Mouse (Mus musculus) embryonic facial prominence, embryonic 10.5 days (tissue): ENCODE measurements around the gene Ptger4. TPM values are rescaled to one million over a fixed set of nuclear protein-coding genes. Genes with fewer than 3 reads are reported as not detected.
"Not testable (repeated sequence)": the region's sequence is repeated elsewhere in the genome, so short reads cannot be mapped to it uniquely, and the experiment has no call there.

ENCODE experiments used
- DNase-seq: peaks from one replicate; pipeline ENCODE4 v3.0.0-alpha.2; 2017; ENCODE audit warnings: low spot score
- H3K27ac ChIP-seq: fragments of 300-500 bp; sonication (generic); replicated peaks from 2 replicates; pipeline ENCODE4 v1.5.1; 2016; ENCODE audit warnings: mild to moderate bottlenecking
- H3K27me3 ChIP-seq: fragments of 300-500 bp; sonication (generic); replicated peaks from 2 replicates; pipeline ENCODE4 v1.6.1; 2016; ENCODE audit warnings: low read depth, mild to moderate bottlenecking; ENCODE audit not compliant: poor library complexity, severe bottlenecking
- H3K36me3 ChIP-seq: fragments of 300-500 bp; sonication (generic); replicated peaks from 2 replicates; pipeline ENCODE4 v1.6.1; 2016; ENCODE audit warnings: mild to moderate bottlenecking, moderate library complexity
- H3K4me1 ChIP-seq: fragments of 300-500 bp; sonication (generic); 2 replicates; pipeline ENCODE4 v1.6.1; 2016
- H3K4me3 ChIP-seq: fragments of 300-500 bp; sonication (generic); 2 replicates; pipeline ENCODE4 v1.5.1; 2016; ENCODE audit warnings: mild to moderate bottlenecking, moderate library complexity
- H3K9me3 ChIP-seq: fragments of 300-500 bp; sonication (generic); 2 replicates; pipeline ENCODE4 v1.6.1; 2016; ENCODE audit warnings: mild to moderate bottlenecking
- WGBS: fragments of 180-500 bp; shearing (Covaris S2); methylation state at CpG from one replicate; pipeline ENCODE4 v1.1.7; 2016; 5-methylcytosine and 5-hydroxymethylcytosine counted together
- polyA plus RNA-seq: library from polyadenylated mRNA; unstranded; fragments of >200 nt; fragmentation: Nextera tagmentation; extraction: Ambion mirVana; gene quantifications from 2 replicates; pipeline ENCODE4 v1.2.1, GENCODE M21; 2016

Gene Ptger4
- polyA plus RNA-seq, 1 experiment from 2014 or later = 1.00 TPM

DNA sequence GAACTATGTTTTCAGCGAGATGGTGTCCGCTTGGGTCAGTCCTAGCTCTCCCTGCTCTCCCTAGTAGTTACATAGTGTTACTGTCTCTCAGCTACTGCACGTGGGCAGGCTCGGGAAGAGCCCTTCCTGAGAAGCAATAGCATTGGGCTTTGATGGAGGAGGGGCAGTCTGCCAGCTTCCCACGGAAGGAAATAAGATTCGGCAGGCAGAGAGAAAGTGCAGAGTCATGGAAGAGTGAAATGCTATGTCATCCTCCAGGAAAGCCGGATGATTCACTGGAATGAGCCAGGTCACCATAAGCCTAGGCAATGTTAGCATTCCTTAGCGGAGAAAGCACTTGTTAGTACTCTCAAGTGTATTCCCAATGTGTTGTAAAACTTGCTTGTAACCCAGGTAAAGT is 8.5 kb downstream of the Ptger4 start:
- WGBS = 49% methylated on average over 8 of the region's 8 CpGs
- H3K4me3 ChIP-seq = no peak overlapping the region
- H3K36me3 ChIP-seq = no peaks in the 10 kb centered on the region
- peak; percentile 16 for DNase-seq
- no peaks in the 10 kb centered on the region for H3K9me3 ChIP-seq
- no peak overlapping the region for H3K27ac ChIP-seq
- peaks cover 9% of the 10 kb centered on the region for H3K27me3 ChIP-seq
- H3K4me1 ChIP-seq = peaks cover 5% of the 10 kb centered on the region; the same call in 1 of the 2 replicates

DNA sequence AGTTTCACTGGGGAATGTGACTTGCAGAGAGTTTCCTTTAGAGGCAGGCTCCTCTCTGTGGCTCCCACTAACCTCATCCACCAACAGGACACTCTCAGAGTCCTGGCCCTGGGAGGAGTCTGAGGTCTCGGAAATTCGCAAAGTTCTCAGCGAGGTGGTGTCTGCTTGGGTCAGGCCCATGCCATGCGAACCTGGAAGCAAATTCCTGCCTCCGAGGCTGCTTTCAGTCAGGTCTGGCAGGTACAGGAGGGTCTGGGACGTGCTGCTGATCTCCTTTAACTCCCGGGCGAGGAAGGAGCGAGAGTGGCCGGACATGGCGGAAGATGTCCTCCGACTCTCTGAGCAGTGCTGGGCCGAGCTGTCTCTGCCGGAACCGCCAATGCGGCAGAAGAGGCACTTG is 9.3 kb downstream of the Ptger4 start:
- no peaks in the 10 kb centered on the region for H3K9me3 ChIP-seq
- H3K27me3 ChIP-seq = 0 out of 2 replicates have a peak, but pooled peaks cover under 1% of the 10 kb centered on the region
- no peak for DNase-seq
- no peak overlapping the region for H3K27ac ChIP-seq
- H3K36me3 ChIP-seq = no peaks in the 10 kb centered on the region
- WGBS = 80% methylated on average over 16 of the region's 16 CpGs
- peaks cover 5% of the 10 kb centered on the region; the same call in 1 of the 2 replicates for H3K4me1 ChIP-seq
- H3K4me3 ChIP-seq = no peak overlapping the region

DNA sequence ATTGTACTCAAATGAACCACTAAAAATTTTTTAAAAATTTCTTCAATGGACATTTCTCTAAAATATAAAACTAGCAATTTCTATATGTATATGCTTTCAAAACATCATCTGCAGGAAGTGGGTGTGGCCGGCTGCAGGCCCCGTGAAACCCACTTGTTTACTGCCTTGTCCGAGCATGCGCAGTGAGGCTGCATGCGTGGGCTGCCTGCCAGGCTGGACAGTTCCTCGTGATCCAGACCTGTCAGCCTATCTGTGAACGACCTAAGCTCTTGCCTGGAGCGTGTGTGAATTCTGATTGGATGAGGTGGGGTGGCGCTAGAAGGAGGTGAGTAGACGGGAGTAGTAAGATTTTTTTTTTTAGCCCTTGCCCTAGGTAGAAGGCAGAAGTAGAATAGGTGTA is 13.2 kb downstream of the Ptger4 start:
- 85% methylated on average over 10 of the region's 10 CpGs for WGBS
- H3K27me3 ChIP-seq, H3K4me1 ChIP-seq, H3K9me3 ChIP-seq, H3K4me3 ChIP-seq, H3K36me3 ChIP-seq, H3K27ac ChIP-seq, DNase-seq: not testable (repeated sequence)

DNA sequence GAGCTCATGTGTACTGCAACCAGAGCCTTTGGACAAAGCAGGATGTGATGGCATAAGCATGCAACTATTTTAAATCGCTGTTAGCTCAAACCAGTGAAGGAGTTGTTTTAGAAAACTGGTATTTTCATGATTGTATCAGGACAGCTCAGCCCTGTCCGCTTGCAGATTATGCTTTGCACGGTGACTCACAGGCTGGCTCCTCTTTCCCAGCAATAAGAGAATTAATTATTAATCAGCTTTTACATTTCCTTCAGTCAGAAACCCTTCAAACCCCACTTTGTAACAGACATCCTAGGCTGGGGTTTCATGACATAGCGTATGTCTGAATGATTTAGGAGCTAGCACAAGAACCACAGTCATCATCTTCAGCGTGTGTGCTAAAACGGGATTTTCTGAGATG is 23.5 kb downstream of the Ptger4 start:
- Histone ChIP-seq H3K4me1 (no peaks in the 10 kb centered on the region), H3K4me3 (no peak overlapping the region), H3K36me3 (peaks cover 4% of the 10 kb centered on the region; the same call in 1 of the 2 replicates), H3K27me3 (no peaks in the 10 kb centered on the region), H3K27ac (no peak overlapping the region), H3K9me3 (no peaks in the 10 kb centered on the region)
- no peak for DNase-seq
- 94% methylated on average over 6 of the region's 6 CpGs for whole genome bisulfite sequencing

DNA sequence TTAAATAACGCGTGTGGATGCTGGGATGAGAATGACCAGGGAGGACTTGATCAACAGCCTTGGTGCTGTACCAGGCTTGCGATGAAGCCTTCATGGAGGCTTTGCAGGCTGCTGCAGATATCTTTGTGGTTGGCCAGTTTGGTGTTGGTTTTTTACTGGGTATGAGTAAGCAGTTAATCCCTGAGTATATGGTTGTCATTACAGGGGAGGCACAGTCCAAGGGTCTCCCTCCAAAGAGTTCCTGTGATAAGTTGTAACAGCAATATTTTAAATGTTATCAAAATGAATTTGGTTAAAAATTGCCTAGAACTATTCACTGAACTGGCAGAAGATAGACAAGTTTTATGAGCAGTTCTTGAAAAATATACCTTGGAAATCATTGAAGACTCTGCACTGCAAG is 34.9 kb downstream of the Ptger4 start:
- H3K36me3 ChIP-seq = peaks cover 9% of the 10 kb centered on the region
- no peak for DNase-seq
- no peaks in the 10 kb centered on the region for H3K27me3 ChIP-seq
- WGBS = 98% methylated on average over 3 of the region's 3 CpGs
- H3K4me3 ChIP-seq = no peak overlapping the region
- no peak overlapping the region for H3K27ac ChIP-seq
- H3K4me1 ChIP-seq = no peaks in the 10 kb centered on the region
- H3K9me3 ChIP-seq = no peaks in the 10 kb centered on the region

DNA sequence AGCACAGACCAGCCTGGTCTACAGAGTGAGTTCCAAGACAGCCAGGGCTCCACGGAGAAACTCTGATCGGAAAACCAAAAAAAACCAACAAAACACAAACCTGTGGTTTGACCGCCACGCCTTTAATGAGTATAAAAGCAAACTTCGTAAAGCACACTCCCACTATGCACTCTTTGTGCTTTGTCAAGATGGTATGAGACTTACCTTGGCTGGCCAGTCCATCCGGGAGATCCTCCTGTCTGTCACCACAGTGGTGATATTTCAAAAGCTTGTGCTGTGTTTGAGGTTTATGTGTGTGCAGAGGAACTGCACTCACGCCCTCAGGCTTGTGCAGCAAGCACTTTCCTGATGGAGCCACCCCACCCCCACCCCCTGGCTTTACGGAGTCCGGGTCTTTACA is 38.8 kb downstream of the Ptger4 start:
- Histone ChIP-seq H3K4me3 (no peak overlapping the region), H3K27ac (no peak overlapping the region), H3K27me3 (no peaks in the 10 kb centered on the region), H3K36me3 (peaks cover 7% of the 10 kb centered on the region), H3K4me1 (no peaks in the 10 kb centered on the region), H3K9me3 (no peaks in the 10 kb centered on the region)
- WGBS = 86% methylated on average over 9 of the region's 9 CpGs
- DNase-seq = no peak

DNA sequence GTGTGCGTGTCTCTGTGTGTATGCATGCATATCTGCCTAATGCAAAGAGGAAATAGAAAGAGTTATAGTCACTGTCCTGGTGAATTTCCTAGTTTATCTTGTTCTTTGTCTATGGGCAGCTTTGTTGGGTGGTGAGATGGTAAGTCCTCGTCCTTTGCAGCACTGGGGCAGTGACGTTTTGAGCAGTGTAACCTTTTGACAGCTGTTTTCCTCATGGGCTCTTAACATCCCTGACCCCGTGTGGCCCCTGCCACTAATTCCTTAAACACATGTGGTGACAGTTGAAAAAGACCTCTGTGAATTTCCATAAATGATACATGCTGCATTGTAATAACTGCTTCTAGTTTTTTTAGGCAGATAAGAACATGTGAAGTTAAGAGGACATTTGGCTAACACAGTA is 47.3 kb downstream of the Ptger4 start:
- H3K27ac ChIP-seq = no peak overlapping the region
- peaks cover 22% of the 10 kb centered on the region for H3K36me3 ChIP-seq
- no peak for DNase-seq
- H3K4me3 ChIP-seq = no peak overlapping the region
- H3K27me3 ChIP-seq = no peaks in the 10 kb centered on the region
- 52% methylated on average over 4 of the region's 4 CpGs for WGBS
- no peaks in the 10 kb centered on the region for H3K9me3 ChIP-seq
- no peaks in the 10 kb centered on the region for H3K4me1 ChIP-seq

DNA sequence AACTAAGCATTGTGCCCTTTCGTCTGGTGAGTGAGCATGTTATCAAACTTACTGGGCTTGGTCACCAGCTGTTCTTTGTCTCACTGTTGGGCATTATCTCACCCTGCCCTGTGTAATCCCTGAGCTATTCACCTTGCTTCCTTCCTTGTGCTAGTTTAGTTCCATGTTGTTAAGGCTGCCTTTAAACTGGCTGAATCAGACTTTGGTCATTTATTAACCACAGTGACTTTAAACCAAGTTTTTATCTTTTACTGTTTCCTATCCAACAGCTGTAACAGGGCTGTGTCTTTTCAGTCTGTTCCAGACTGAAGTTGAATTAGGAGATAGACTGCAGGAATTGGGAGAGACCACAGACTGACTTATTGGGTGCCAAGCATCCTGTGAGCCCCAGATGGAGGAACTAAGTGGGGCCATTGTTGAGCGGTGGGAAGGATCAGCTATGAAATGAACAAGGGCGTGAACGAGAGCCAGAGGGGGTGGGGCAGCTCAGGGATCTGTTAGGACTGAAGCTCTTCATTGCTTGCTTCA is 47.9 kb downstream of the Ptger4 start:
- WGBS = 79% methylated on average over 4 of the region's 4 CpGs

DNA sequence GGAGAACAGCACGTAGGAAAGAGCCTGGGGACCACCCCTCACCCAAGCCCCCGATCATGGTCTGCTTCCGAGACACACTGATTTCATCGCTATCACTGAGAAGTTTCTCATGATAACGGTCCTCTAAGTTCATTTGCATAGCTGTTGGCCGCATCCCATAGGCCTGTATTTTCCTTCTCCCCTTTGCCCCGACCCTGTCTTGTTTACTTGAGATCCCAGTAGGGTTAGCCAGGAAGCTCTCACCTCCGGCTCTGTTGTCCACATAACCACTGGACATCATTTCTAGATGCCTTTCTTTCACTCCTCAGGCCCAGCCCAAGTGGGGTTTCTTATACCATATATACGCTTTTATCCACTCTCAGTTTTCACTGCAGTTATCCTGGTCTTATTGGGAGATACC is 49.1 kb downstream of the Ptger4 start:
- 82% methylated on average over 9 of the region's 9 CpGs for WGBS
- Histone ChIP-seq H3K4me1 (no peaks in the 10 kb centered on the region), H3K9me3 (no peaks in the 10 kb centered on the region), H3K27ac (no peak overlapping the region), H3K36me3 (peaks cover 35% of the 10 kb centered on the region), H3K4me3 (no peak overlapping the region), H3K27me3 (no peaks in the 10 kb centered on the region)
- no peak for DNase-seq

More for the DNA sequence above, 47.9 kb downstream of the Ptger4 start:
- no peak overlapping the region for H3K27ac ChIP-seq
- no peak for DNase-seq
- no peaks in the 10 kb centered on the region for H3K4me1 ChIP-seq
- no peaks in the 10 kb centered on the region for H3K27me3 ChIP-seq
- H3K9me3 ChIP-seq = no peaks in the 10 kb centered on the region
- no peak overlapping the region for H3K4me3 ChIP-seq
- peaks cover 28% of the 10 kb centered on the region for H3K36me3 ChIP-seq

DNA sequence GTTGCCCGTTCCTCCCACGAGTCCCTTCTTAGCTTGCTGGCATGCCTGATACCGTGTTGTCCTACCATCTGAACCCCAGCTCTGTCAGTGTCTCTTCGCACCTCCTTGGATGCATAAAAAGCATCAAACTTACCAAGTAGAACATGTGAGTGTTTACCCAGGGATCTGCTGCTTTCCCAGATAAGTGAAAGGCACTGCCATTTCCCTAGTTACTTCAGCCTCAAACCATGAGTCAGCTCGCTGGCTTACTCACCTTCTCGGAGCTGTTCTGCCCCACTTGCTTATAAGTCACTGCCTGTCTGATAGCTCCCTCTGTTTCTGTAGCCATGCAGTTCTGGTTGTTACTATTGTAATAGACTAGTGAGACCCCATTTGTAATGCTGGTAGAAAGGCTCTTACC is 49.5 kb downstream of the Ptger4 start:
- H3K27me3 ChIP-seq = no peaks in the 10 kb centered on the region
- no peak overlapping the region for H3K27ac ChIP-seq
- H3K36me3 ChIP-seq = peaks cover 35% of the 10 kb centered on the region
- 93% methylated on average over 6 of the region's 6 CpGs for WGBS
- H3K4me3 ChIP-seq = no peak overlapping the region
- no peak for DNase-seq
- H3K9me3 ChIP-seq = no peaks in the 10 kb centered on the region
- H3K4me1 ChIP-seq = no peaks in the 10 kb centered on the region

DNA sequence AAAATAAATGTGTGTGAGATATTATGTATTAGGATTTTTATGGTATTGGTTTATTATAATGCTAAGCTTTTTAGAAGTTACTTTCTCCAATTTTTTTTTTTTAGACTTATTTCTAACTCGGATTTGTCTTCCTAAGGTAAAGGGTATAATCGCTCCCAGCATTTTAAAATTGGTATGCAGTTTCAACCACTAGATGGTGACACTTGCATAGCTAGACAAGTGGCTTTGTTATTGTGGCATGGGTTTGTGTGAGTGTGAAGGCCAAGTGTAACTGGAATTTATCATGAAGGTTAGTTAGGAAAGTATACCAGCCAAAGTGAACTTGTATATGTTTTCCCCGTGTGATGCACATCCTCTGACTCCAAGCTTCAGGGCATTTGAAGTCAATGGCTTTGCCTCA is 50.2 kb downstream of the Ptger4 start:
- Histone ChIP-seq H3K36me3 (peaks cover 37% of the 10 kb centered on the region), H3K4me3 (no peak overlapping the region), H3K27ac (no peak overlapping the region), H3K9me3 (no peaks in the 10 kb centered on the region), H3K27me3 (no peaks in the 10 kb centered on the region), H3K4me1 (no peaks in the 10 kb centered on the region)
- no peak for DNase-seq
- WGBS = 85% methylated on average over 3 of the region's 3 CpGs

DNA sequence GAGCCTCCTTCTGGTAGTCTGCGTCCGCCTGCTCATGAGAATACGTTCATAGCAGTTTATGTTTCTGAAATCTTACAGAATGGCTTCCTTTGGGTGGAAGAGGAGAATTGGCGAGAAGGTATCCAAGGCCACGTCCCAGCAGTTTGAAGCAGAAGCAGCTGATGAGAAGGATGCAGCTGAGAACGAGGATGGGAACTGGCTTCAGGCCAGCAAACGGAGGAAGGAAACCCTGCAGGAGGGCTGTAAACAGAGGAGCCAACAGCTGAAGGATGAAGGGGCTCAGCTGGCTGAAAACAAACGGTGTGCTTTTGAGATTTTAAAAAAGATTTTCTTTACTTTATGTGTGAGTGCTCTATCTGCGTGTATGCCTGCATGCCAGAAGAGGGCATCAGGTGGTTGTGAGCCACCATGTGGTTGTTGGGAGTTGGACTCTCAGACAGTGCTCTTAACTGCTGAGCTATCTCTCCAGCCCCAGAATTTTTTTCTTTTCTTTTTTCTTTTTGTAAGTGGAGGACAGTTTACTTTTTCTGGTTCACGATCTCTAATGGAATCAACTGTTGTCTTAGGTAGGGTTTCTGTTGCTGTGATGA is 54.4 kb downstream of the Ptger4 start:
- DNase-seq = no peak
- H3K27me3 ChIP-seq = no peaks in the 10 kb centered on the region
- WGBS = 85% methylated on average over 10 of the region's 10 CpGs

DNA sequence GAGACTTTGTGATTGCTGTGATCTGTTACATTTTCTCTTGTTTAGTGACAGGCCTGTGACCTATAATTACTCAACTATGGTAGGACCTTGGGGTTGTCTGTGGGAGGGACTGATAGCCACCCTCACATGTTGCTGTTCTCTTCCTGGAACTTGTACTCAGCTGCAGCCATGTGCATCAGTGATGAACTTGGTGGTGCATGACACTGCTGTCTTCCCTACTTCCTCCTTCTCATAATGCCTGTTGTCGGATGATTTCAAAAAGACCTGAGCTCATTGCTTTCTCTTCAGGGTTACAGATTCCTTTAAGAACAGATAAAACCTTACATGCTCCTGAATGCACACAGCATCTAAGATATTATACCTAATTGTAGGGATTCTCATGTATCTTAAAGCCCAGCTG is 56.0 kb downstream of the Ptger4 start:
- H3K4me3 ChIP-seq = no peak overlapping the region
- peaks cover 17% of the 10 kb centered on the region for H3K4me1 ChIP-seq
- H3K27ac ChIP-seq = no peak overlapping the region
- H3K27me3 ChIP-seq = no peaks in the 10 kb centered on the region
- WGBS = 91% methylated on average over 1 of the region's 1 CpGs
- no peak for DNase-seq
- H3K36me3 ChIP-seq = peaks cover 27% of the 10 kb centered on the region
- H3K9me3 ChIP-seq = no peaks in the 10 kb centered on the region

More for the DNA sequence above, 54.4 kb downstream of the Ptger4 start:
- Histone ChIP-seq H3K9me3 (no peaks in the 10 kb centered on the region), H3K4me3 (no peak overlapping the region), H3K4me1 (peaks cover 11% of the 10 kb centered on the region), H3K27ac (no peak overlapping the region), H3K36me3 (peaks cover 32% of the 10 kb centered on the region)
